Mouse (Mus musculus) lung, embryonic 16.5 days (tissue): ENCODE measurements around the gene Eif4b. TPM values are rescaled to one million over a fixed set of nuclear protein-coding genes. Genes with fewer than 3 reads are reported as not detected.

Experiments
- ATAC-seq: fragments of 200-750 bp; cut with Nextera tagmentation; 2 replicates; pipeline ENCODE4 v1.8.0; 2017; ENCODE audit warnings: low read depth, mild to moderate bottlenecking, moderate library complexity
- H3K27ac ChIP-seq: fragments of 300-500 bp; sonication (generic); 2 replicates; pipeline ENCODE4 v1.5.1; 2014; ENCODE audit warnings: mild to moderate bottlenecking, control low read depth, low read length
- H3K27me3 ChIP-seq: fragments of 300-500 bp; sonication (generic); 2 replicates; pipeline ENCODE4 v1.6.1; 2014; ENCODE audit warnings: low read depth, low read length, mixed read lengths; ENCODE audit not compliant: control insufficient read depth, insufficient read depth
- H3K36me3 ChIP-seq: fragments of 300-500 bp; sonication (generic); 2 replicates; pipeline ENCODE4 v1.6.1; 2014; ENCODE audit warnings: low read length; ENCODE audit not compliant: control insufficient read depth, insufficient read depth
- H3K4me1 ChIP-seq: fragments of 300-500 bp; sonication (generic); replicated peaks from 2 replicates; pipeline ENCODE4 v1.6.1; 2014; ENCODE audit warnings: low read length, mixed read lengths; ENCODE audit not compliant: control insufficient read depth, insufficient read depth
- H3K4me2 ChIP-seq: fragments of 300-500 bp; sonication (generic); 2 replicates; pipeline ENCODE4 v1.6.1; 2014; ENCODE audit warnings: low read depth, low read length, control low read depth
- H3K4me3 ChIP-seq: fragments of 300-500 bp; sonication (generic); 2 replicates; pipeline ENCODE4 v1.5.1; 2014; ENCODE audit warnings: mild to moderate bottlenecking, low read length, control low read depth
- H3K9ac ChIP-seq: fragments of 300-500 bp; sonication (generic); 2 replicates; pipeline ENCODE4 v1.6.1; 2014; ENCODE audit warnings: low read length, control low read depth
- H3K9me3 ChIP-seq: fragments of 300-500 bp; sonication (generic); 2 replicates; pipeline ENCODE4 v1.6.1; 2016; ENCODE audit warnings: low read length; ENCODE audit not compliant: control insufficient read depth
- WGBS: fragments of 180-500 bp; shearing (Covaris S2); extraction: QIAGEN DNeasy Blood & Tissue Kit; methylation state at CpG from one replicate; pipeline ENCODE4 v1.1.7; 2014; 5-methylcytosine and 5-hydroxymethylcytosine counted together
- polyA plus RNA-seq: library from polyadenylated mRNA; unstranded; fragments of >200 nt; fragmentation: Nextera tagmentation; extraction: Ambion mirVana; gene quantifications from 2 replicates; pipeline ENCODE4 v1.2.1, GENCODE M21; 2015

The Eif4b gene
- polyA plus RNA-seq, 1 experiment from 2014 or later: 123 TPM

DNA sequence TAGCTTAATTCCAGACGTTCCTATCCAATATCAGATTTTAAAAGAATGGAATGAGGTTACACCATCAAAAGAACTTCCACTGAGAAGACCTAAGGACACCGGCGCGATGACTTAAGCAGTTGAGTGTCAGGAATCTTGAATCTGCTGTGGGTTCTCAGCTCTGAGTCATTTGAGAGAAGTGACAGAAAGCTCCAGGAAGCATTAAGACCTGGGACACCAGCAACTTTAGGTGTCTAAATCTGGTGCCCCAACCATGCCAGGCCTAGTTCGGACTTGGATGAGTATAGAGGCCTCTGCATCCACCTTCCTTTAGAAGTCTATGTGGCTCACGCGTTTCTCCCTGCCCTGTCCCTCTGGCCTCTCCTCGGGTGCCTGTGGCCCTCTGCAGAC lies 26.2 kb downstream of the Eif4b start:
- 14% methylated on average over 8 of the region's 8 CpGs for WGBS
- H3K27ac ChIP-seq: peak overlapping the region; percentile 100
- peaks cover 65% of the 10 kb centered on the region for H3K4me1 ChIP-seq
- no peaks in the 10 kb centered on the region for H3K9me3 ChIP-seq
- H3K27me3 ChIP-seq: no peaks in the 10 kb centered on the region
- peak overlapping the region; percentile 90 for H3K4me2 ChIP-seq
- H3K4me3 ChIP-seq: peak overlapping the region; percentile 66
- H3K9ac ChIP-seq: peak overlapping the region; percentile 94
- peaks cover 14% of the 10 kb centered on the region for H3K36me3 ChIP-seq
- ATAC-seq: no peak

DNA sequence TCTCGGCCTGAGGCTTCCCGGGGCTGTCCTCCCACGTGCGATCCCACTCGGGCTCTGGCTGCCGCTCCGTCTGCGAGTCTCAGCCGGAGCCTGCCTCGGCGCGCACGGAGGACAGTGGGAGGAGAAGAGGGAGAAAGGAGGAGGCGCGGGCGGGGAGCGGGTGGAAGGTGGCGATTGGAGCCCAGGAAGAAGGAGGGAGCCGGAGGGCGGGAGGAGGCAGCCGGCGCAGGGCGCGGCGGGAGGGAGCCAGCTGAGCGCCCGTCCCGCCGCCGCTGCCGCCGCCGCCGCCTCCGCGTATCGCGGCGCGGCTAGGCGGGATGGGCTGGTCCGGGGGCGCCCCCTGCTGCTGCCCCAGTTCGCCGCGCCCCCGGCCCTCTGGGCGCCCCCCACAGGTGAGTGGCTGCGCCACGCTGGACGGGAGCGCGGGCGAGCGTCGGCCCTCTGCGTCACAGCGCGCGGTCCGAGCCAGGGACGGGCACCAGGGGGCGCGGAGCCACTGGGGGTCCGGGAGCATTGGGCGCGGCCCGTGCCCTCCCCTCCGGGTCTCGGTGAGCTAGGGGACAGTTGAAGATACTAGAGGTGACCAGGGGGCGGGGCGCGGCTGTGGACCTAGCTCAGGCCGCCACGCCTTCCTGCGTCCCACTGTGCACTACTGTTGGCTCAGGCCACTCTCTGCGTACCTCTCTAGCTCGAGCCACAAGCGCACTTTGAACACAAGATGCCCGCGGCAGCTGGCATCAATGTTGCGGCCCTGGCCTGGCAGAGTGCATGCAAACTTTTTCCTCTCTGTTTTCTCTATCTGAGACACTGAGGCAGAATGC lies 26.8 kb downstream of the Eif4b start, which contains the start of gene Tns2:
Gene Tns2, plus strand, starts transcription at position 253 of the 821 bp plus-strand sequence.
- under 1% methylated on average over 59 of the region's 82 CpGs for WGBS
- H3K27me3 ChIP-seq: no peaks in the 10 kb centered on the region
- peaks cover 71% of the 10 kb centered on the region for H3K4me1 ChIP-seq
- H3K9me3 ChIP-seq: no peaks in the 10 kb centered on the region
- peak within 1 kb of the TSS; percentile 90 for H3K4me2 ChIP-seq
- H3K36me3 ChIP-seq: peaks cover 8% of the 10 kb centered on the region
- peak within 1 kb of the TSS; percentile 94 for H3K9ac ChIP-seq
- peak within 1 kb of the TSS; percentile 66 for H3K4me3 ChIP-seq
- H3K27ac ChIP-seq: peak within 1 kb of the TSS; percentile 100
- ATAC-seq: peak; percentile 51

DNA sequence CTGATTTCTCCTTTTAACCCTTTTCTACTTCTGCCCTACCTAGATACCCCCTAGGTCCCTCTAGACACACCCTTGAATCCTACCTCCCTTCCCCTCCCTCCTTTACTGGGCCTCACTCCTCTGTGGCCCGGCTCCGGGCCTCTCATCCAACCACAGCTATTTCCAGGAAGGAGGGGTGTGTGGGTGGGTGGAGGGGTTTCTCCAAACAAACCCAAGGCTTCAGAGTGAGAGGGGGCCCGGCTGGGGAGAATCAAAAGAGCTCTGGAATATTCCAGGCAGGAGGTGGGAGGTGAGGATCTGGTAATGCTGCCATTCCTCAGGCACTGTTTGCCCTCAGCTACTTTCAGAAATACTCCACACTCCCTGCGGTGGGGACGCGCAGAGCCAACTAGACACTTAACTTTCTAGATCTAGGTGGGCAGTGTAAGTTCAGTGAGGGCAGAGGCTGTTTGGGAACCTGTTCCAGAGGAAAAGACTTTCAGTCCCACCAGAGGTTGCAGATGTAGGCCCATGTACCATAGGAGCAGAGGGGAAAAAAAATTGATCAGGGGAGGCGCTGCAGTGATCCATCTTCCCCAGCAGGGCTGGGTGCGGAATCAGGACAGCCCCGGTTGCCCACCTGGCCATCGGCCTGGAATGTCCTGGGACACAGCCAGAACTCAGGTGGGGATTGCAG lies 27.6 kb downstream of the Eif4b start:
- 9% methylated on average over 10 of the region's 10 CpGs for WGBS
- H3K9me3 ChIP-seq: no peaks in the 10 kb centered on the region
- peak overlapping the region; percentile 66 for H3K4me3 ChIP-seq
- no peaks in the 10 kb centered on the region for H3K27me3 ChIP-seq
- H3K4me1 ChIP-seq: peaks cover 79% of the 10 kb centered on the region
- peak overlapping the region; percentile 94 for H3K9ac ChIP-seq
- peak overlapping the region; percentile 90 for H3K4me2 ChIP-seq
- peak; percentile 26 for ATAC-seq
- peak overlapping the region; percentile 100 for H3K27ac ChIP-seq
- H3K36me3 ChIP-seq: 0 out of 2 replicates have a peak, but pooled peaks cover 2% of the 10 kb centered on the region

DNA sequence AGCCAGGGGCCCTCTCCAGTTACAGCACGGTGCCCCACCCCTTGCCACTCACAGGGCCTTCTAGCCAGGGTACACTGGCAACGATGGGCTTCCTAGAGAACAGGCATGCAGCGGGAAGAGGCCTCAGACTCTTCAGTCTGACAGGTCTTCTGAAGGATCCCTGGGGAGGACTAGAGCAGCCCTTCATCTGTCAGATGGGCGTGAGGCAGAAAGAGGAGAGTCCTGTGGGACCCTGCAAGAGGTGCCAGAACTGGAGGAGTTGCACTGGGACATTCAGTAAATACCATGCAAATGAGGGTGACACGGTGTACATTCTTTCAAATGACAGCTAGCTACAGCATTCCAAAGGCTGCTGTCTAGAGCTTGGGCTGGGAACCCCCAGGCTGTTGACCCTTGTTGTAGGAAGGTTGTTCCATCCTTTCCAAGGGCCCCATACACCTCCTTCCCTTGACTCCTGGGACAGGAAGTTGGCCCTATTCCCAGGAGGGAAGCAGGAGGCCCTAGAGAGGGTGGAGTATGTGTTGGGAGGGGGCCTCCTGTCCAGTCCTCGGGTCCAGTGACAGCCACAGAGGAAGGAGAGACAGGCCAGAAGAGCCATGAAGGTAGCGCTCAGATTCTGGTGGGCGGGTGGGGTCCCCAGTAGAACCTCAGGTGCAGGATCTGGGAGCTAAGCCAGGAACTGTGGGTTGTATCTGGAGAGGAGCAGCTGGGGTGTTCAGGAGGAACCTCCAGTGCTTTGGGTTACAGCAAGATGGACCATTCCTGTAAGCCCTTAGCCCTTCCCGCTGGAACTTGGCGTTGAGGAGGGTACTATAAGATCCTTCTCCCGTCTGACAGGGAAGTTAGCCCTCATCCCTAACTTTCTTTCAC lies 28.3 kb downstream of the Eif4b start:
- ATAC-seq: peak; percentile 39
- H3K4me1 ChIP-seq: peaks cover 86% of the 10 kb centered on the region
- no peaks in the 10 kb centered on the region for H3K27me3 ChIP-seq
- 0 out of 2 replicates have a peak, but pooled peaks cover 2% of the 10 kb centered on the region for H3K36me3 ChIP-seq
- peak overlapping the region; percentile 66 for H3K4me3 ChIP-seq
- WGBS: 10% methylated on average over 11 of the region's 11 CpGs
- no peaks in the 10 kb centered on the region for H3K9me3 ChIP-seq
- H3K27ac ChIP-seq: peak overlapping the region; percentile 100
- H3K4me2 ChIP-seq: peak overlapping the region; percentile 90
- H3K9ac ChIP-seq: peak overlapping the region; percentile 94

DNA sequence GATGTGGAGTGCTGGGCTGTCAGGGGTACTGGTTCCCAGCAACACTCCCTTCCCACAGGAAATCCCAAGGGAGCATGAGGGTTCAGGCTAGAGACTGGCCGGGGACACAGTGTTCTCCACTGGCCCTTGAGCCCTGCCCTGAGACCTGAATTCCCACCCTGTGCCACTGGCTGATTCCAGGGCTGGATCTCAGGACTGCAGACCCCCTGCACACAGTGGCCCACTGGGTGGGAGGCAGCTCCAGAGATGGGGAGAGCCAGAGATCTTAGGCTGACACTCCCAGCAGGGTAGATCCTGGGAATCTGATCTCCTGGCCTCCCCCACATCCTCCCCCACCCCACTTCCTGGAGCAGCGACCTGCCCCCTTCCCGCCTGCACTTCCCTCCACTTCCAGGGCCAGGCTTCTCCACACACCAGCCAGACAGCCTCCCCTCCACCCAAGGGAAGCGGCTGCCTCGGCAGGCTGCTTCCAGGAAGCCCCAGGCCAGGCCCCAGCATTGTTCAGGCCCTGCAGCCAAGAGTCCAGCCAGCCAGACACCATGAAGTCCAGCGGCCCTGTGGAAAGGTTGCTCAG lies 29.1 kb downstream of the Eif4b start:
- WGBS: 4% methylated on average over 6 of the region's 6 CpGs
- Histone ChIP-seq H3K4me2 (peak overlapping the region; percentile 90), H3K9me3 (no peaks in the 10 kb centered on the region), H3K9ac (peak overlapping the region; percentile 94), H3K27ac (peak overlapping the region; percentile 100), H3K27me3 (no peaks in the 10 kb centered on the region), H3K36me3 (no peaks in the 10 kb centered on the region), H3K4me3 (peak overlapping the region; percentile 66), H3K4me1 (peaks cover 87% of the 10 kb centered on the region)
- ATAC-seq: peak; percentile 10

DNA sequence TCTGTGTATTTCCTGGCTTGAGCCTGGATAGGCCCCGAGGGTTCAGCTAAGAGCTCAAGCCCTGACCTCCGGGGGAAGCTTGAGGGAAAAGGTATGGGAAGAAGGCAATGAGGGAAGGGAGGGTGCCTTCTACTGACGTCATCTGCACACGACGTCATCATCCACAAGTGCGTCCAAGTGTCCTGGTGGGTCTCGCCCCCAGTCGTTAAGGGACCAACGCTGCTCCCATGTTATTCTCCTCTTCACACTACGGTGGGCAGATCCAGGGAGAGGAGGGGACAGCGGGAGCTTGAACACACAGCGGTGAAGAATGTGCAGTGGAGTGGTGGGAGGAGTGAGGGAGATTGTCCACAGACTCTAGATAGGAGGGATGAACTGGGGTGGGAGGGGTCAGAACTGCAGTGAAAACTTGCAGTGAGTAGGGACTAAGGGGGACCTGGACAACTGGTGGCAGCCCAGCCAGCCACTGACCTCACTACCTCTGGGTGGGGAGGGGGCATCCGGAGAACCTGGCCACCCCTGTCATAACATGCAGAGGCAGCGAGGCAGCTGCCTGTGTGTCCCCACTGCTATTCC lies 29.9 kb downstream of the Eif4b start:
- ATAC-seq: peak; percentile 17
- Histone ChIP-seq H3K36me3 (0 out of 2 replicates have a peak, but pooled peaks cover under 1% of the 10 kb centered on the region), H3K4me2 (peak overlapping the region; percentile 90), H3K9ac (peak overlapping the region; percentile 94), H3K4me3 (peak overlapping the region; percentile 66), H3K4me1 (peaks cover 83% of the 10 kb centered on the region), H3K27ac (peak overlapping the region; percentile 100), H3K27me3 (no peaks in the 10 kb centered on the region), H3K9me3 (no peaks in the 10 kb centered on the region)
- WGBS: 1% methylated on average over 14 of the region's 14 CpGs

DNA sequence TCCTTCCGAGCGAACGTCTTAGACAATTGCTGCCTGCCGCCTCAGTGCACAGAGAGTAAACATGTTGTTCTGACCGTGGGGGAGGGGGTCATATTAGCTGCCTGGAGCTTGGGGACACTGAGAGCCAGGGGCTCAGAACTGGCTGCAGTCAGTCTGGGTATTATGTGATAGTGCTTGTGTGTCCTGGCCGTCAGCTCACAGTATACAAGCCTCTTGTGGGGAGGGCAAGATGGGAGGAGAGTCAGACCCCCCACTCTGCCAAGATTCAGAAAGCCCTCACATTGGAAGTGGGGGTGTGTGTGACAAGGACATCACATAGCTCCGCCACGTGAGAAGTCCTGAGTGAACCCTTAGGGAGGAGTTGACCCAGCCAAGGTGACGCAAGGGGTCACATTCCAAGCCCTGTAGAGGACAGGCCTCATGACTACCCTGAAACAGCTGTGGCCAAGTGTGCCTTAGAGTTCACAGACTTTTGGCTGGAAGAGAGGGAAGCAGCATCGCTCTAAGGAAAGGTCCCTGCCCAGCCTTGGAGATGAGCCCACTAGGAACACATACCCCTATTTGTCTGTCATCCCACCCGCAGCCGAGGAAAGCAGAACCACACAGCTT lies 30.5 kb downstream of the Eif4b start:
- Histone ChIP-seq H3K4me2 (peak overlapping the region; percentile 90), H3K4me1 (peaks cover 84% of the 10 kb centered on the region), H3K27ac (peak overlapping the region; percentile 100), H3K9me3 (no peaks in the 10 kb centered on the region), H3K9ac (peak overlapping the region; percentile 94), H3K4me3 (peak overlapping the region; percentile 66), H3K27me3 (no peaks in the 10 kb centered on the region), H3K36me3 (0 out of 2 replicates have a peak, but pooled peaks cover 5% of the 10 kb centered on the region)
- peak; percentile 47 for ATAC-seq
- 5% methylated on average over 12 of the region's 12 CpGs for WGBS

DNA sequence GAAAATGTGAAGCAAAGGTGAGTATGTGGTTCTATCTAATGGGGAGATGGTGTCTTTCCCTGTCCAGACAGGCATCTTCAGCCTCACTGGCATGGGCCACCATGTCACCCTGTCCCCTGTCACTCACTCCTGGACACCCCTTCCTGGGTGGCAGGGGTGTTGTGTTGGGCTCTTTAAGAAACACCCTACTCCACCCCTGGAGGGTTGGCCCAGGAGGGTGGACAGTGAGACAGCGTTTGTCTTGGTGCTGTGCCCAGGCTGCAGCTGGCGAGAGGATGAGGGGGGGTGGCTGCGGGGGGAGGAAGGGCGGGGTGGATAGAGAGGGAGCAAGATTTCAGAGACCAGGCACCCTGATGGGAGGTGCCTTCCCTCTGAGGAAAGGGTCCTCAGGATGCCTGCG lies 31.8 kb downstream of the Eif4b start:
- Histone ChIP-seq H3K27ac (peak overlapping the region; percentile 100), H3K9ac (peak overlapping the region; percentile 5; the same call in 1 of the 2 replicates), H3K4me2 (peak overlapping the region; percentile 33), H3K27me3 (no peaks in the 10 kb centered on the region), H3K4me1 (peaks cover 77% of the 10 kb centered on the region), H3K36me3 (peaks cover 14% of the 10 kb centered on the region), H3K9me3 (no peaks in the 10 kb centered on the region), H3K4me3 (no peak overlapping the region; the same call in 1 of the 2 replicates)
- no peak for ATAC-seq
- 12% methylated on average over 5 of the region's 5 CpGs for WGBS
